Mouse (Mus musculus) gonadal fat pad, adult 2 months (tissue): ENCODE measurements around the gene Caln1. TPM values are rescaled to one million over a fixed set of nuclear protein-coding genes. Genes with fewer than 3 reads are reported as not detected.

Source experiments
- DNase-seq: peaks from one replicate; pipeline ENCODE4 v3.0.0-alpha.2; 2012; ENCODE audit warnings: low read depth
- polyA plus RNA-seq: library from polyadenylated mRNA; depleted of rRNA; stranded (reverse); fragments of >200 nt; gene quantifications from 2 replicates; pipeline ENCODE4 v1.2.3, GENCODE M21; 2012

Gene Caln1
- polyA plus RNA-seq, 1 experiment, result 0.12 TPM

DNA sequence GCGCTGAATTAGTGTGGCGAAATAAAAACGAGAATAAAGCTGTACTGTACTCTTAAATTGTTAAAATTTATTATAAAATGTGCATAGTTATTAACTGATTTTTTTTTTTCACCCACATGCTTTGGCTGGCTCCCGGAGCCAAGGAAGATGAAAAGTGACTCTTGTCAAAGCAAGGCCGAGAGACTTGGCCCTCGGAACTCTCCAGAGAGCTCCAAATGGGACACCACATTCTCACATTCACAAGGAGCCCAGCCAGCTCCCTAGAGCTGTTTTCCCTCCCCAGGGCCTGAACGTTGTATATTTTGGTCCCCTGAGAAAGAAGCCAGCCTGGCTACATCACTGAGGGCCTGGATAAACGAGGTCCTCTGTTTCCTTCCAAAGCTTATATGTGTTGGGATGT is 25.1 kb downstream of the Caln1 start:
- DNase-seq, result no peak

DNA sequence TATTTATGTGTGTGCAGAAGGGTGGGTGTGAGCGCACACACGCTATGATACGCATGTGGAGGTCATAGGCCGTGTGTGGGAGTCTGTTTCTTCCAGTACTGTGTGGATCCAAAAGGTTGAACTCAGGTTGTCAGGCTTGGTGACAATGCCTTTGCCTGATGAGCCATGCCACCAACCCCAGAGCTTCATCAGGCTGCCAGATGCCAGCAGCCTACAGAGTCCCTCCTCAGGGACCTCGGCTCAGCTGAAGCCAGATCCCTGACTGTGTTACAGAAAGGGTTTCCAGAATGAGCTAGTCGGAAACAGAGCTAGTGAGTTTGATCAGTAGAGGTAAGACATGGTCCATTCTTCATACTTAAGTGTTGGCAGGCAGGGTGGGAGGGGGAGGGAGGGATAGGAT is 25.9 kb downstream of the Caln1 start:
- DNase-seq, result no peak

DNA sequence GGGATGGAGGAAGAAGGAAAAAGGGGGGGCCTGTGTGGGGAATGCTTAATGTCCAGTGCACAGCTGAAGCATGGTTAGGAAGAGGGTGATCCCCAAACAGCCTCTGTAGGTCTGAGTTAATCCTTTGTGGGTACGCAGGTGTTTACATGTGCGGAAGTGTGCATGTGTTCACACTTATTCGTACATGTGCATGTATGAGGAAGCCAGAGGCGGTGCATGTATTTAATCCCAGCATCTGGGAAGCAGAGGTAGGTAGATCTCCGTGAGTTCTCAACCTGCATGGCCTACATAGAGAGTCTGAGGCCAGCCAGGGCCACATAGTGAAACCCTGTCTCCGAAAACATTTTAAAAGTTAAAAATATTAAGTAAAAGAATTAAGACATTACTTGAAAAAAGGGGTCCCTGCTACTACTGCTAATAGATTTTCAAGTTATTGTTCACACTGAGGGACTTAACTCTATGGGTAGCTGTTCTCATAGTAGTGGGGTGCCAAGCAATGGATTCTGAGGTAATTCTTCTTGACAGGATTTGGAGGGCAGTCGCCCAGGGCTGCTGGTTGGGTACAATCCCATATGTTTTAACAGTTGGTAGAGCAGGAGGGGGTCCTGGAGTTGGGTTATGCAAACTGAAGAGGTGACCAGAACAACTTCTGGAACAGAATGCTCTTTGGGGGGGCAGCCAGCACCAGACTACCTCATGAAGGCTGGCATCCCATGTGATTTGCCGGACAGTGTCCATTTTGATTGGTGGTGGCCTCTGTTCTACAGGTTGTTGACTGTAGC is 31.1 kb downstream of the Caln1 start:
- no peak for DNase-seq

DNA sequence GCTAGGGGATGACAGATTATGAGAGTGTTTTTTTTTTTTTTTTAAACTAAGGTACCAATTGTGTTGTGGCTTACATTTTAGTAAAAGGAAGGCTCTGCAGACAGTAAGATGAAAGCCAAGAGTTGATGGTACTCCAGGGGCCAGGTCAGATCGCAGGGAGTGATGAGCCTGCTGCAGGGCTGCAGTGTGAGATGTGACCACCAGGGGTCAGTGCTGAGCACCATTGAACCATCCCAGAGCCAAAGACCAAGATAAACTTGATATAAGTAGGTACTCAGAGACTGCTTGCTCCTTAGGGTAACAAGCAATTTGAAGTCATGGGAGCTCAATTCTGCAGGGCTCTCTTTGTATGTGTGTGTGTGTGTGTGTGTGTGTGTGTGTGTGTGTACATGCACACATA is 35.9 kb downstream of the Caln1 start:
- no peak for DNase-seq

DNA sequence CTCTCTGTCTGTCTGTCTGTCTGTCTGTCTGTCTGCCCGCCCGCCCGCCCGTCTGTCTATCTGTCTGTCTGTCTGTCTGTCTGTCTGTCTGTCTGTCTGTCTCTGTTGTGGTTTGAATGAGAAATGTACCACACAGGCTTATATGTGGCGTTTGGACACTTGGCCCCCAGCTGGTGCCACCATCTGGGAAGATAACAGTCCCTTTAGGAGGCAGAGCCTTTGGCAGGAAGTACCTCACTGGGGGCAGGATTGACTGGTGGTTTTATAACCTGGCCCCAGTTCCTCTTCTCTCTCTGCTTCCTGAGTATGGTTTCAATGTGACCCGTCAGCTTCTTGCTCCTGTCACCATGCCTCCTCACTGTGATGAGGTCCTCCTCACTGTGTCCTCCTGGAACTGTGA is 40.5 kb downstream of the Caln1 start:
- no peak for DNase-seq

DNA sequence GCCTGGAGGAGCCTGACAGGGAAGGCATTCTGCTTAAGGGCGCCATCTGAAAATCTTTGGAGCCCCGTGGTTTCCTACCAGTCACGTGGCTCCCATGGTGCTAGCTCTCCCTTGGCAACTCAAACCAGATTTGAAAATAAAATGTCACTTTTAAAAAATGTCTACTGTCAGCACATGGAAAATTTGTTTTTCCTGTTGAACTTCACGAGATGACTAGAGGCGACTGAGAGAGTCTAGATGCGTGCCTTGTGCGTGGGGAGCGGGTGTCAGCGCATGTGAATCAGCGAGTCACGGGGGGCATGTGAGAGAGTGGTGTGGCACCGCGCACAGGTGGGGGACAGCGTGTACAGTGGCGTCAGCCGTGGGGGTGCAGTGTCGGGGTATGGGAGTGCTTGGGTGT is 42.3 kb downstream of the Caln1 start:
- DNase-seq, result no peak

DNA sequence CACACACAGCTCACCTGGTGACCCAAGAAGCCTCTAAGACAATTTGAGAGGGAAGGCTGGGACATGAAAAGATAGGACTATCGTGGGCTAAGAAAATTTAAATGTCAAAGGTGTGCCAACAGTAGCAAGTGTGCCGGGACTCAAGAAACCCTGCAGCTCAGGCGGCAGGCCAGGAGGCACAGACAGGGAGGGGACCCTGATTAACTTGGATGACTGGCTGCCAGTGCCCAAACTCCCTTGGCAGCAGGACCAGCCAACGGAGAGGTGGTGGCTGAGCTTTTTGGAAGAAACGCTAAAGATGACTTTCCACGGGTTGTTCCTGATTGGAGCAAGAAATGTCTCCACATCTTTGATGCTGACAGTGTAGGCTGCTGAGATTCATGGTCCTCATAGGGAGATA is 78.2 kb downstream of the Caln1 start:
- DNase-seq, result no peak

DNA sequence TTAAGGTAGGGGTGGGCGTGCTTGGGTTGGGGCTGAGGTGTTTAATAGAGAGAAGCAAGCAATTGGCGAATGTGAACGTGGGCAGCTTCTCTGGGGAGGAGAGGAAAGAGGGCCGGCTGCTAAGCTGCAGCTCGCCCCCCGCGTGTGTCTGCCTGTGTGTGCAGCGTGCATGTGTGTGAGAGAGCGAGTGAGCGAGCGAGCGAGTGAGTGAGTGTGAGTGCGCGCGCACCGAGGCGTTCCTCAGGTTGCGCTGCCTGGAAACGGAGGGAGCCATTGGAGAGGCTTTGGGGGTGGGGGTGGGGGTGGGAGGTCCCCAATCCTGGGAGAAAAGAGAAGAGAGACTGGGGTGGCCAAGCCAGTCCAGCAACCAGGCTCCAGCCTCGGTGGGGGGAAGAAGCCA is 79.2 kb downstream of the Caln1 start:
- no peak for DNase-seq

DNA sequence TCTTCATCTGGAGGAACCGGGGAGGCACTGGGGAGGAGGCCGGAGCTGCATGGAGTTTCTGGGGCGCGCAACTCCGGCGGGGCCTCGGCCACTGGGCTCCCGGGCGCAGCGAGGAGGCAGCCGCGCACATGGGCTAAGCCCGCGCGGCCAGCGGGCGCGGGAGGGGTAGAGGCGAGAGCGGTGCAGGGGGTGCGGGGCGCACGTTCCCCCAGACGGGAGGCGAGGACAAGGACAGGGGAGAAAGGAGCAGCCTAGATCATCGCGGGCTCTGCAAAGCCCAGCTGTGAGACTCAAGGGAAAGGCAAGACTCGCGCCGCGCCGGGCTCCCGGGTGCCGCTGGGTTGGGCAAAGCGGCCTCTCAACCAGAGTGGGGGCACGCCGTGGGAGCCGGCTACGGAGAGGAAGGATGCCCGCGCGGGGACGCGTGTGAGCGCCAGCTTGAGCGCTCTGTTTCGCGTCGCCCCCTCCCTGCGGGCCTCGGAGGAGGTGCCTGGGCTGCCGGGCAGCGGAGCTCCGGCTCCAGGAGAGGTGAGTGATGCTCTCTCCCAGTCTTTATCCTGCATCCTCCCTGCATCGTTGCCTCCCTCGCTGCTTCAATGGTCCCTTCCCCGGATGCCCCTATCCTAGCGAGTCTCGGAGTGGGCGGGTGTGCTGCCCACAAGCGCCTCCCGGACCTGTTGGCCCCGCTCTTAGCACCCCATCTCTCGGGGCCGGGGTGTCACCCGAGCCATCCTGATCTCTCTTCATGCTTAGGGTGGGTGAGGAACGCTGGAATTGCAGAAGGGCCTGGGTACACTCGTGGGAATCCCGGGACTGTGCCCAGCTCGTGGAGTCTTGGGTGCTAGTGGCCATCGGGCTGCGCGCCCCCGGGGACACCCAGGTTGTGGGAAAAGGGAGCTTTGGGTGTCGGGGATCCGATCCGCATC is 79.9 kb downstream of the Caln1 start:
- no peak for DNase-seq

DNA sequence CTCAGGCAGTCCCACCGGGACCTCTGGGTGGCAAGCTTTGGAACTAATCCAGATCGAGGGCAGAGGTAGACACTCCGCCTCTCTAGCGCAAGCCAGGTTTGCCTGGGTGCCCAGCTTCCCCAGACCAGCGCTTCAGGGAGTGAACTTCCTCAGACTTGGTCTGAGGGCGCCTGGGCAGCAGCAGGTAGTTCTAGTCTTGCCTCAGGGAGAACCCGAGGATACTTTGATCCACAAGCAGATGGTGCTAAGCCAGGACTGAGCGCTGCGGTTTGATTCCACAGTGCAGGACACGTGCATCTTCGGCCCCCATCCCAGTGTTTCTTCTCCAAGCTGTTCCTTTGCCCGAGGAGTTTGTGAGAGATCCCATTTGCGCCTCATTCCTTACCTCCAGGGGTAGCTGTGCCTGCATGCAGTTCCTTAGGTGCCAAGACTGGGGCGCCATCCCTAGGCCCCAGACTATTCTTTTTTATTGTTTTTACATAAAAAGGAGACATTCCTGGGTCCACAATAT is 80.8 kb downstream of the Caln1 start:
- DNase-seq, result no peak

DNA sequence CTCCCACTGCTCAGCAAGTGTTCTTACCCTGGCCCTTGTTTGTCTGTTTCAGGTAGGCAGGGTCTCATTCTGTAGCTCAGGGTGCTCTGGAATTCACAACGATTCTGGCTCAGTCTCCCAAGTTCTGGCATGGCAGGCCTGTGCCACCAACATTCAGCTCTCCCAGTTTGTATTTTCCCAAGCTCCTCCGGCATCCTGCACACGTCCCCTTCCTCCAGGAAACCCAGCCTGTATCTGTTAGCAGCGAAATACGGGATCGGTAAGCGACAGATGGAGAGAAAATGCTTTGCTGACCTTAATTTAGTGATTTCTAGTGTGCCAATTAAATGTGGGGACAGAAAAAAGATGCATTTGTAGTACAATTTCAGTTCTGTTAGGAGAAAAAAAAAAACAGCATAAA is 88.8 kb downstream of the Caln1 start:
- no peak for DNase-seq

DNA sequence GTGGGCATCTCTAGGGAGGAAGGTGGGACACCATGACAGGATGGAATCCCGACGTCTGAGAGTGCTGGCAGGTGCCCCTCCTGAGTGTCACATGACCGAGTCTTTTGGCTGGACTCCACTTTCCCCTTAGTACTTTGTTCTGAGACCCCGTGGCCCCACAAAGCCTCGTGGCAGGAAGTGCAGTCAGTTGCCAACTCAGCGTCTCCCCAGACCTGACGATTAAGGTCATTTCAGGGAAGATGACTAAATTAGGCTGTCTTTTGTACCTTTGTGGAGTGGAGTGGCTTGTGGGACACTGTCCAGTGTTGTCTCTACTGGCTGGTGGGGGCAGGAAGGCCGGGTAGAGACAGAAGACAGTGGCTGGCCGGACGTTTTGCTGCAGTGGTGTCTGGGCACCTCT is 103.0 kb downstream of the Caln1 start:
- no peak for DNase-seq

DNA sequence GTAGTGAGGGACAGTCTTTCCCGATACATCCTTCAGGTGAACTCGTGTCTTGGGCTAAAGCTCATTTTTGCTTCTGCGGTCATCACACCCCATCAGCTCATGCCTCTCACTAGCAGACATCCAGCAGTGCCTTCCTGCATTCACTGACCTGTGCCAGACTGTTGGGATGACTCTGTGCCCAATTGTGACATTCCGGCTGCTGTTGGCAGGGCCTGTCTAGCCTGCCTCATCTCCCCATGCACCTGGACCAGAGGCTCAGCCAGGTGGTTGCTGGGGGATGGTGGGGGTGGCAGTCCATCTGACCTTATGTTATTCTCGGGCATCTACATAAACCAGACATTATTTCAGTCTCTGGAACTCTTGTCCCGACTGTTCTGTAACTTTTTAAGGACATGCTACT is 105.6 kb downstream of the Caln1 start:
- no peak for DNase-seq

DNA sequence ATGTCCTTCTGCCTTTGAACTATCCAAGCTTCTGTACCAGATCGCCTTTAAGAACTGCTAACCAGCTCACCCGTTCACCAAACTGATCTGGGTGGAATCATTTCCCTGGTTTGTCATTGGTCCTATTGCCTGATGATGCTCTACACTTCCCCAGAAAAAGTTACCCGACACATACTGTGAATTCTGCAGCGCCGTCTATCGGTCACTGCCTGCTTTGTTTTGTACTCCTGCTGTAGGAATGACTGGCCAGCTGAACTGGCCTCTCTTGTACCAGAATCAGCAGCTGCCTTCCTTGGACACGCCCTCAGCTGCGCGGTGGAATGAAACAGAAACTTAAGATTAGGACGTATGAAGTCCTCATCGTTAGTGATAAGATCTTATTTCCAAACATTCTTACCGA is 107.5 kb downstream of the Caln1 start:
- no peak for DNase-seq

DNA sequence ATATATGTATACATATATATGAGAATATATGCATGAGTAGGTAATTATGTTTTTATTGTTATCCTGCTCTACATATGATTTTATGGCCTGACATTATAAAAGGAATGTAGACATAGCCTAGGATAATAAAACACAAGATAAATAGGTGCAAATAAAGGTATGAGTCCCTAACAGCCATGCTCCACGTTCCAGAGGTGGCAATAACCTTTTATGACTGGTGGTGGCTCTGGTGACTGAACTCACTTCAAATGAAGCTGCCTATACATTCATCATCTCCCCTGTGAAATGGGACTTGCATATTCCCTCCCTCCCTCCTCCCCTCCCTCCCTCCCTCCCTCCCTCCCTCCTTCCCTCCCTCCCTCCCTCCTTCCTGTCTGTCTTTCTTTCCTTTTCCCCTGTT is 111.0 kb downstream of the Caln1 start:
- no peak for DNase-seq

DNA sequence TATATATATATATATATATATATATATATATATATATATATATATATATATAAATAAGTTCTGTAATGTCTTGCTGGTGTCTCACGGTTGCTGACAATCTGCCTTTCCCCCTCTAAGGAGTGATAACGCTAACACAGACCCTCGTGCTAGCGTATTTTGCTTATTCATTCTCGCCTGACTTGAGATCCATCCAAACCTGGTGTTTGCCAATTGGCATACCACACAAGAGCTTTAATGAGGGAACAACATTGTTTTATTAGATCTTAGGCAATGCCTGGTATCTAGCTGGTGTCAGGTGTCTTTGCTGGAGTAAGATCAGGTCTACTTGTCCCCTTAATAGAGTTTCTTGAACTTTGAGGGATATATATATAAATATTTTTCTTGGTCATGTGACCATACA is 122.2 kb downstream of the Caln1 start:
- DNase-seq, result no peak

DNA sequence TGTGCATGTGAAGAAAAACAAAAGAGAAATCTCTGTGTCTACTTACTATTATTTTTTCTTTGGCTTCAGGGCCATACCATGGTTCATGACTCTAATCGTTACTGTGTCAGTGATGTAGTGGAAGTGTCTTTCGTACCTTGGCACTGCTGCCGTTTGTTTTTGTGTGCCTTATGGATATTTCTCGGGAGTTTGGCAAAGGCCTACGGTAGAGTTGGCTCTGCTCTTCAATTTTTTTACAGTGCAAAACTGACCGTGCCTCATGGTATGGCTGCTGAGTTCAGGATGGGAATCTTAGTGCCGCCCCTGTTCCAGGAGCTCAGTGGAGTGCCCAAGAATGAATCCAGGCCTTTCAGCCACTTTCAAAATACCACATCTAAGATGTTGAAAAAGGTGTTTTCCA is 123.0 kb downstream of the Caln1 start:
- DNase-seq, result no peak

DNA sequence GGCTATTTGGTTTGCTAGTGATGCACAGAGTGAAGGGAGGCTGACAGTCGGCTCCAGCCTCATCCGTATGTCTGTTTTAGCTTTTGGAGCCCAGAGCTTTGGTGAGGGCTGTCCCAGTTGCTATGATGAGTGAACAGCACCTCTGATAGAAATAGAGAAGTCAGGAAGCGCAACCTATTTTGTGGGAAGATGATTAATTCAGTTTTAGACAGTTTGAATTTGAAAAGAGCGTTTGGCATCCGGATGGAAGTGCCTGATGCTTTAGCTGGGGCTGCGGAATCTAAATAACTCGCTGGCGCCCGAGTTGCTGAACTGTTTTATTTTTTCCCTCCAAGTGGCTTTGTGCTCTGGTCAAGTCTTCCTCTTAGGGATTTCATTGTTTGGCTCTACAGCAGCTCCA is 133.3 kb downstream of the Caln1 start:
- DNase-seq, result no peak

DNA sequence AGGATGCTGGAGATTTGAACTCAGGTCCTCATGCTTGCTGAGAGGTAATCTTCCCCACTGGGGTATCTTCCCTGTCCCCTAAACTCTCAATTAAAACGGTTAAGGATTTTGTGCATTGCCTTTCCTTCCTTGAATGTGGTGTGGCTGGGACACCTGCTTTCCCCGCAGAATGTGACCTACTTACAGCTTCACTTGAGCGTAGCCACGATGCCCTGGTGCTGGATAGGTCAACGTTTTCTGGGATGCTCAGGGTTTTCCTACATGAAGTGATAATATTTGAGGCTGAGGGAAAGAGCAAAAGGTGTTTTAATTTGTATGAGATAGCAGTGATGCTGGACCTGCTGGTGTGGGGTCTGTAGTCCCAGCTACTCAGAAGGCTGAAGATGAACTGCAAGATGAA is 135.6 kb downstream of the Caln1 start:
- DNase-seq, result no peak

DNA sequence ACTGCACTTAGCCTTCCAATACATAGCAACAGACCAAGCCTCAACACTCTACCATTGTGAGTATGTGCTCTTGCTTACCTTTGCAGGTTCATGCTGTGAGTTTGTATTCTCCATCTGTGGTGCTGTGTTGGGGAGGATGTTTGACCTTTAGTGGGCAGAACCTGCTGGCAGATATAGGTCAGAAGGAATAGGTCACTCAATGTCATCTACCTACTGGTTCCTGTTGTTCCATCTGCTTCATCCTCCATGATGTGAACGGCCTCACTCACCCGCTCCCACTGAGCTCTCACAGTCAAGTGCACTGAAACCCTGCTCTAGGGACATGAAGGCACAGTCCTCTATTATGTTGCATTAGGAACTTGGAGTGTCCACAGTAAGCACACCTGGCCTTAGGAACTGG is 141.3 kb downstream of the Caln1 start:
- no peak for DNase-seq

DNA sequence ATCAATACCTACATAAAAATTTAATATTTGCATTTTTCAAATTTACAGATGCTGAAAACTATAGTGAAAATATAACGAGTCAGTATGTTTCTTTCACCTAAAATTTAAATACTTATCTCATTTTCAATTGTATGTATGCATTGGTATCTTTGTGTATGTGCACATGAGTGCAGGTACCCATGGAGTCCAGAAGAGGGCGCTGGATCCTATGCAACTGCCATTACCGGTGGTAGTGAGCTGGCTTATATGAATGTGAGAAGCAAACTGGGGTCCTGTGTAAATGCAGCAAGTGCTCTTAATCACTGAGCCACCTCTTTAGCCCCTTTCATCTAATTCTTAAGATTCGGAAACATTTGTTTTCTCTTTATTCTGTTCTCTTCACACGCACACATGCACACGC is 146.1 kb downstream of the Caln1 start:
- DNase-seq, result no peak

DNA sequence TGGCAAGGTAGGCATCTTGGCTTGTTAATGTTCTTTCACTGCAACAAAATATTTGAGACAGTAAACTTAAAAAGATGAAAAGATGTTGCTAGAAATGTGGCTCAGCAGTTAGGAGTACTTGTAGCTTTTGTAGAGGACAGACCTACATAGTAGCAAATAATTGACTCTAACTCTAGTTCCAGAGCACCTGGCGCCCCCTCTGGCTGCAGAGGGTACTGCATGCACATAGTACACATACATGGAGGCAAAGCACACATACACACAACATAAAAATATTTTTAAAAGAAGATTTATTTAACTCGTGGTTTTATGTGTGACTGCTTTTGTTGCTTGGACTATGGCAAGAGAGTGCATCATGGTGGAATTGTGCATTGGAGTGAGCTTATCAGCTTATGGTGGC is 151.3 kb downstream of the Caln1 start:
- DNase-seq, result no peak

DNA sequence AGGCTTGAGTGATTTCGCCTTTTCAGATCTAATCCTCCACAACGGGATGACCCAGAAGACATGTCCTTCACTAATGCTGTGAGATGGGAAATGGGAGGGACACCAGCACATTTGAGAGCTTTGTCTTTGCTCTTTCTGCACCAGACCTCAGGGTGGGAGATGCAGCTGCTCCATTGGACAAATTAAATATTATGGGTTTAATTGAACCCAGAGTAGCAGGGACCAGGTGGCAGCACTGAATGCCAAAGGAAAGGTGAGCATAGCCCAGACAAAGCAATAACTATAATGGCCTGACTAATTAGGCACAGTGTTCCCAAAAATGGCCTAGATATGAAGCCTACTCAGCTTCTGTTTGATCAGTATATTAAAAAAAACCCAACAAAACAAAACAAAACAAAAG is 158.2 kb downstream of the Caln1 start:
- no peak for DNase-seq
